Mouse (Mus musculus) fat pad, adult 2 months (tissue): ENCODE results near the gene Nrxn2.

ENCODE experiments used
- DNase-seq: peaks from one replicate; pipeline ENCODE4 v3.0.0-alpha.2; 2011; ENCODE audit warnings: low read depth, low spot score; ENCODE audit errors: extremely low read depth

The Nrxn2 gene

GRCm38 (mm10) chr19:6513389-6514139 is 95.0 kb downstream of the Nrxn2 start:
- no peak for DNase-seq

GRCm38 (mm10) chr19:6514940-6515339 is 96.4 kb downstream of the Nrxn2 start:
- DNase-seq, result no peak

GRCm38 (mm10) chr19:6515448-6515847 is 96.9 kb downstream of the Nrxn2 start:
- DNase-seq, result no peak

- no peak for DNase-seq
Measured at GRCm38 (mm10) chr19:6516153-6516552, 97.6 kb downstream of the Nrxn2 start.

- no peak for DNase-seq
Measured at GRCm38 (mm10) chr19:6518601-6519000, 100.1 kb downstream of the Nrxn2 start.

- no peak for DNase-seq
Measured at GRCm38 (mm10) chr19:6519483-6519882, 101.0 kb downstream of the Nrxn2 start.

- DNase-seq, result no peak
Measured at GRCm38 (mm10) chr19:6521630-6522029, 103.1 kb downstream of the Nrxn2 start.

GRCm38 (mm10) chr19:6522289-6522688 is 103.8 kb downstream of the Nrxn2 start:
- DNase-seq, result no peak

GRCm38 (mm10) chr19:6525023-6525422 is 106.5 kb downstream of the Nrxn2 start:
- no peak for DNase-seq

- no peak for DNase-seq
Measured at GRCm38 (mm10) chr19:6526010-6526409, 107.5 kb downstream of the Nrxn2 start.

GRCm38 (mm10) chr19:6527439-6527838 is 108.9 kb downstream of the Nrxn2 start:
- DNase-seq, result no peak

GRCm38 (mm10) chr19:6527839-6528531 is 109.5 kb downstream of the Nrxn2 start:
- DNase-seq, result no peak

GRCm38 (mm10) chr19:6529265-6529985 is 110.9 kb downstream of the Nrxn2 start:
- DNase-seq, result no peak

- no peak for DNase-seq
Measured at GRCm38 (mm10) chr19:6530359-6530758, 111.8 kb downstream of the Nrxn2 start.

- DNase-seq, result no peak
Measured at GRCm38 (mm10) chr19:6531011-6531631, 112.6 kb downstream of the Nrxn2 start.

- no peak for DNase-seq
Measured at GRCm38 (mm10) chr19:6531832-6532471, 113.4 kb downstream of the Nrxn2 start.

GRCm38 (mm10) chr19:6532656-6533055 is 114.1 kb downstream of the Nrxn2 start:
- DNase-seq, result no peak

- no peak for DNase-seq
Measured at GRCm38 (mm10) chr19:6533290-6534117, 115.0 kb downstream of the Nrxn2 start.

GRCm38 (mm10) chr19:6534118-6534415 is 115.5 kb downstream of the Nrxn2 start:
- no peak for DNase-seq

- DNase-seq, result no peak
Measured at GRCm38 (mm10) chr19:6536201-6536600, 117.7 kb downstream of the Nrxn2 start.
